Mouse (Mus musculus): ENCODE results near the gene Lmo2.

DNA sequence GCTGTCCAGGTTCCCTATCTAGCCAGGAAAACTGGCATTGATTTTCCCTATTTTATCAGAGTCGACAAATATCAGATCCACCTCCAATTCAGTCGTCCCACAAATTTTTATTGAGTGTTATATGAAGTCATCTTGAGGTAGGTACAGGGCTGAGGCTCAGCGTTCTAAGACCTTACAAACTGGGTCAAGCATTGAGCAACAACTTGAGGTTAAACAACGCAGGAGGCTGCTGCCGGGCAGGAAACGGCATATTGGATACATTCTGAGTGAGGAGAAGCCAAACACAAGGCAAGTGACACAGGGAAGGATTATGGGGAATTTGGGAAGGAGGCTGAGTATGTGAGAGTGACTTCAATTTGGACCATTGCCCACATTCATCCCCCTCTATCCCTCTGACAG lies 44.5 kb upstream of the Lmo2 start:
- TF ChIP-seq CTCF (IDR thresholded peaks at IDR 0.05; ENCODE audit: low read depth, low read length) = no peak
- no peak for TF ChIP-seq POLR2A (IDR thresholded peaks at IDR 0.05; ENCODE audit: insufficient read depth, low read length)
- no peak for TF ChIP-seq EP300 (IDR thresholded peaks at IDR 0.05; ENCODE audit: insufficient read depth, low read depth, low read length)
